Mouse (Mus musculus) T-helper 1 cell (primary cell): ENCODE measurements around the gene Palm.

ENCODE experiments used
- in situ Hi-C: fragments of 300-600 bp; cut with MboI, MseI; formaldehyde crosslinking; loops from one replicate; pipeline ENCODE4 v1.15.1; 2025; ENCODE audit warnings: high pct_unique_total_duplicates

Gene Palm

GRCm38 (mm10) chr10:79772320-79772719 lies 21.1 kb upstream of the Palm start:
- in situ Hi-C loops: no loop called here

- in situ Hi-C loops: no loop called here
Measured at GRCm38 (mm10) chr10:79773208-79773607, 20.2 kb upstream of the Palm start.

- in situ Hi-C loops: no loop called here
Measured at GRCm38 (mm10) chr10:79774486-79775279, 18.7 kb upstream of the Palm start.

DNA sequence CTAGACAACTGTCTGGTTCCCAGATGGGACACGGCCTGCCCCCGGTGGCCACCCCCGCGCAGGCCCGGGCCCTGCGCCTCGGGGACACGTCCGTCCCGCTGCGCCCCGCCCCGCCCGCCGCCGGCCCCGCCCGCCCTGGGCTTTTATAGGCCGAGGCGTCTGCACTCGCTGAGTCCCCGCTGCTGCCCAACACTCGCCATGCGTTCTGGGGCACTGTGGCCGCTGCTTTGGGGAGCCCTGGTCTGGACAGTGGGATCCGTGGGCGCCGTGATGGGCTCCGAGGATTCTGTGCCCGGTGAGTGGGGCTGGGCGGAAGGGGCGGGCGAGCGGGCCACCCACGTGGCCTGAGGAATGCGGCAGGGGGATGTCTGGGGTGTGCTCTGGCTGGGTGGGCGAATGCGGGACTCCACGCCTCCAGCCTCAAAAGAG lies 16.3 kb upstream of the Palm start, which contains the start of gene Fstl3:
Gene Fstl3 (plus strand): TSS at position 170 of the 429 bp plus-strand sequence.
- in situ Hi-C loops: no loop called here

GRCm38 (mm10) chr10:79778006-79778405 lies 15.4 kb upstream of the Palm start:
- in situ Hi-C loops: no loop called here

GRCm38 (mm10) chr10:79779193-79779592 lies 14.2 kb upstream of the Palm start:
- in situ Hi-C loops: no loop called here

GRCm38 (mm10) chr10:79779784-79780663 lies 13.3 kb upstream of the Palm start:
- in situ Hi-C loops: loop anchor here (5.0 kb wide), 1 partner anchor 73 kb away; no protein-coding TSS in a partner anchor

GRCm38 (mm10) chr10:79780664-79781015 lies 12.7 kb upstream of the Palm start:
- in situ Hi-C loops: loop anchor here (5.0 kb wide), 1 partner anchor 73 kb away; no protein-coding TSS in a partner anchor

DNA sequence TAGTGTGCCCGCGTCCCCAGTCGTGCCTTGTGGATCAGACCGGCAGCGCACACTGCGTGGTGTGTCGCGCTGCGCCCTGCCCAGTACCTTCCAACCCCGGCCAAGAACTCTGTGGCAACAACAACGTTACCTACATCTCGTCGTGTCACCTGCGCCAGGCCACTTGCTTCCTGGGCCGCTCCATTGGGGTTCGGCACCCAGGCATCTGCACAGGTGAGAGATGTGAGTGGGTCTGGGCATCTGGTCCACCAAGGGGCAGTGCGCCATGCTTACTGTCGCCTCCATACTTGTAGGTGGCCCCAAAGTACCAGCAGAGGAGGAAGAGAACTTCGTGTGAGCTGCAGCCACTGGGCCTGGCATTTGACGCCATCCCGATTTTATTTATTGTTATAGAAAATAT lies 12.2 kb upstream of the Palm start:
- in situ Hi-C loops: loop anchor here (5.0 kb wide), 1 partner anchor 74 kb away; no protein-coding TSS in a partner anchor

DNA sequence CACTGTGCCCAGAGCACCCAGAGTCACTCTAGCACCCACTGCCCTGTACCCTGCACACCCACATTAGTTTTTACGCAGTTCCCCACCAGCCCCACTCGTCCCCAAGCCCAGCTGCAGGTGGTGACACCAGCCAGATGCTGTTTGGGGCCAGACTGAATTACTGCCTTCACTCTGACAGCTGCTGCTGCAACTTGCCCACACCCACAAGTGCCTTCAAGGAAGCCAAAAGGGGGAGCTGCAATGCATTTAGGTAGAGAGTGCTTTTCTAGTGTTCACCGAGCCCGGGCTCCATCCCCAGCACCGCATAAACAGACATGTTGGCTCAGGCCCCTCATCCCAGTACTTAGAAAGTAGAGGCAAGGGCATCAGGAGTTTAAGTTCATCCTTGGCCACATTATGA lies 11.4 kb upstream of the Palm start:
- in situ Hi-C loops: loop anchor here (5.0 kb wide), 1 partner anchor 75 kb away; no protein-coding TSS in a partner anchor

GRCm38 (mm10) chr10:79783050-79783449 lies 10.3 kb upstream of the Palm start:
- in situ Hi-C loops: loop anchor here (5.0 kb wide), 1 partner anchor 76 kb away; no protein-coding TSS in a partner anchor

- in situ Hi-C loops: loop anchor here (5.0 kb wide), 1 partner anchor 77 kb away; no protein-coding TSS in a partner anchor
Measured at GRCm38 (mm10) chr10:79783920-79784800, 9.2 kb upstream of the Palm start.

DNA sequence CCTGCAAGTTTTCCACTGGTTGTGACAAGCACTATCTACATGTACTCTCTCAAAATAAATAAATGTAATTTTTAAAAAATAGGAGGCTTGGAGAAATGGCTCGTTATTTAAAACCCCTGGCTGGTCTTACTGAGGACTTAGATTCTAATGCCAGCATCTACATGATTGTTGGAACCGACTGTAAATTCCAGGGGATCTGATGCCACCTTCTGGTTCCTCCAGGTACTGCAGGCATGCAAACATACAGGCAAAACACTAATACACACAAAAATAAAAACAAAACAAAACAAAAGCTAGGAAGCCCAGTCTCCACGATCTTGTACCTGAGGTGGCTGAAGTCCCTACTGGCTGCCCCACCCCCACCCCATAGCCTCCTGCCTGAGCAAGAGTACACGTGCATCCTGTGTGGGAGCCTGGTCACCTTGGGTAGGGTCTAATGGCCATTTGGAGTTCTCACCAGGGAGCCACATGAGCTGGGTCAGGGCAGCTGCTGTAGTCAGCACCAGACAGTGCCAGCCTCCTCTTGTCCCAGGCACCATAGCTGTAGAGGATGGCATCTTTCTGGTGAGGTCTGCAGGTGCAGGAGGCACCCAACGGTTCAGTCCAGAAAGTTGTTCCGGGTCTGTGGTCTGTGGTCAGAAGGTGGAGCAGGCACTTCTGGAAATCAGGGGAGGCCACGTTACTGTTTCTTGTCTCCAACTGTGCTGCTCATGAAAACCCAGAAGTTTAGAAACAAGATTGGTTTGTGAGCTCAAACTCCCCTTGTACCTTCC lies 4.8 kb upstream of the Palm start:
- in situ Hi-C loops: no loop called here

- in situ Hi-C loops: no loop called here
Measured at GRCm38 (mm10) chr10:79789581-79789980, 3.8 kb upstream of the Palm start.

DNA sequence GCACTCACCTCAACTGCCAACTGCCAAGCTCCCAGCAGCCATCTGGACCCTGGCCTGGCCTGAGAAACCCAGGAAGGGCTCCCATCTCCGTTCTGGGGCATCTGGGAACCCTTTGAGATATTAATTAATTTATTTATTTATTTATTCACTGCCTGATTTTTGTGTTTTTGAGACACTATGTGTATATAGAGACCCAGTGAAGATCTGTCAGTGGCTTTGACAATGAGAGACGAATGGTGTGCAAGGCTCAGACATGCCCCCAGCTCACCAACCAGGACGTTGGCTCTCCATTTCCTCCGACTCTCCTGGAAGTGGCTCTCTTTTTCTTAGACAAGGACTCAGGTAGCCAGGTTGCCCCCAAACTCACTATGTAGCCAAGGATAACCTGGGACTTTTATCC lies 2.5 kb upstream of the Palm start, which contains the start of gene Prss57:
Gene Prss57 (minus strand): TSS at position 101 of the 400 bp plus-strand sequence.
- in situ Hi-C loops: loop anchor here (10.0 kb wide), 1 partner anchor 386 kb away; no protein-coding TSS in a partner anchor

DNA sequence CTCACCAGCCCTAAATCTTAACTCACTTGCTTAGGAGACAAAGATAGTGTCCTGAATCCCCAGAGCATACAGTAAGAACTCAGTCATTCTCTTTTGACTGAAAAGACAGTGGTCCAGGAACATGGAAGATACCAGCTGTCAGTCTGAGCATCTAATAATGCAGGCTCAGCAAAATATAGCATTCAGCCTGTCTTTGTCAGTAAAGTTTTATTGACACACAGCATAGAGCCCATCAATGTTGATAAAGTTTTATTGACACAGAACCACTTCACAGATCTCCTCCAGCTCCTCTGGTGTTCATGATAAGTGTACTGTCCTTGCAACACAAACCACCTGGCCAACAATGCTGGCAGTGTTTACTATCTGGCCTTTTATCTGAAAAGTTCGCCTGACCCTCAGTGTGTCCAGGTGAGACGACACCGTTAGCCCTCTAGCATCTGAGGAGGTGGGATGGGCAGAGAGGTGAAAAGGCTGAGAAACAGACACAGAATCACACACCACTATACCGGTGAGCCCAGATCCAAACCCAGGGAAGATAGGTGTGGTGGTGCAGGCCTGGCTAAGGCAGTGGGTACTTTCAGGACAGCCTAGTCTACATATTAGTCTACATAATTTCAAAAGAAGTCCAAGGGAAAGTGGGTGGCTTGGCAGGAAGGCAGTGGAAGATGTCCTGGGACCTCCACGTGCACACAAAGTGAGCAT lies 882 bp upstream of the Palm start:
- in situ Hi-C loops: loop anchor here (10.0 kb wide), 1 partner anchor 388 kb away; no protein-coding TSS in a partner anchor

DNA sequence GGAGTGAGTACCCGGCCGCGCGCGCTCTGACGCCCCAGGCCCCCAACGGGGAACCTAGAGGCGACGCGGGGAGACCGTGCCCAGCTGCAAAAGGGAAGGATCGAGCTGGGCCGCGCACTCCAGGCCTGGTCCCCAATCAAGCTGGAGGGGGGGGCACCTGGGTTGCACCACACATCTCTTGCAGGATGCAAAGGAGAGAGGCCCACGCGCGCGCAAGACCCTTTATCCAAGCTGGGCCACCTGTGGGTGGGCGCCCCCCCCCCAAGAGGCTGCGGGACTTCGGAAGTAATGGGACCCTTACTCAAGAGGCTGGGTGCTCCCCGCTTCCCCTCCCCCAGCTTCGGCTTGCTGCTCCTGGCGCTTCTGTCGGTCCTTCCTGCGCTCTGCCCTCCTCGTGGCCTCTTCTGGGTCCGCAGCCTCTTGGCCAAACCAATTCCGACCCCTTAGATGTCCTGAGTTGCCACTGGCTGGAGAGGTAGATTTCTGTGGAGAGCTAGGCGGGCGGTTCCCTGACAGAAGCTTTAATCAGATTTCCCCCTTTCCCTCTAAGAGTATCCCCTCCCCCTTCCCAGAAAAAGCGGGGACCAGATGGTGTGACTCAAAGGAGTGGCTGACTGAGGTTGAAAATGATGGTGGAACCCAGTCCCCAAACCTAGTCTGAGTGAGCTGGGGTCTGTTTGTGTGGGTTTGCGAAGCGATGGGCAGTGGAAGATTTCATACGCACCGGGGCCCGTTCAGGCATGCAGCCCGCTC lies 542 bp downstream of the Palm start:
- in situ Hi-C loops: loop anchor here (10.0 kb wide), 1 partner anchor 389 kb away; no protein-coding TSS in a partner anchor

GRCm38 (mm10) chr10:79794491-79794931 lies 1.1 kb downstream of the Palm start:
- in situ Hi-C loops: loop anchor here (10.0 kb wide), 1 partner anchor 390 kb away; no protein-coding TSS in a partner anchor
